Mouse (Mus musculus) bone marrow, adult 2 months (tissue): ENCODE measurements around the gene Fgfr2.

Source experiments
- CTCF ChIP-seq: fragments of 200-500 bp; IDR thresholded peaks from 2 replicates; pipeline ENCODE4 v1.5.1; 2011; ENCODE audit warnings: low read length, control low read depth; ENCODE audit not compliant: control insufficient read depth, insufficient read depth
- POLR2A ChIP-seq: fragments of 200-500 bp; IDR thresholded peaks from 2 replicates; pipeline ENCODE4 v1.6.1; 2011; ENCODE audit warnings: low read depth, mild to moderate bottlenecking, control low read depth, low read length, borderline replicate concordance; ENCODE audit not compliant: control insufficient read depth

DNA sequence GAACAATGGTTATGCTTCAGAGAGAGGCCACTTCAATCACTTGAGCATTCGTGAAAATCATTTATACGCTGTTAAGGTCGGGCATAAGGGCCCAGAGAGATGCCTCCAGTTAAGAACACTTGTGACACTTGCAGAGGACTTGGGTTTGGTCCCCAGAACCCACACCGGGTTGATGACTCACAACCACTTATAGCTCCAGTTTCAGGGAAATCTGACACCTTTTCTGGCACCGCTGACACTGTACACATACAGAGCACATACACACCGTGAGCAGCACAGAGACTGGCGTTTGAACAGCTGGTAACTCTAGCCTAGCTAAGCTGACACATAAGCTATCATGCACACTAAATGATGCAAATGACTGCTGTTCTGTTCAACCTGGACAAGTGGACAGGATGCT lies 1114.1 kb downstream of the Fgfr2 start:
- no peak for TF ChIP-seq CTCF
- no peak for TF ChIP-seq POLR2A
